In genomic region chr3:127041288-127041687, GRCm38 (mm10) we compare ENCODE assay signal across 17 mouse cellular contexts.
"Had no signal": no experiment of that assay in that cellular context is flagged by ENCODE, and none has a peak within 500 bp of the region (broad histone marks: within the 10 kb centered on the region; RNA-seq: fewer than 3 reads in every experiment).

No protein-coding gene starts in this region.

- DNase-seq: liver, postnatal 0 days; lung, adult 2 months; lung, postnatal 14 days; lung, postnatal 36 days; right cerebral cortex, postnatal 14 days; thymus, adult 2 months; thymus, postnatal 25 days; thymus, postnatal 4 days had no signal

- H3K27ac ChIP-seq: lung, embryonic 15.5 days; macrophage; midbrain, embryonic 12.5 days; midbrain, embryonic 15.5 days; neural tube, embryonic 12.5 days; stomach, embryonic 15.5 days; stomach, postnatal 0 days had no signal

- H3K9me3 ChIP-seq: lung, embryonic 15.5 days; midbrain, embryonic 12.5 days; midbrain, embryonic 15.5 days; neural tube, embryonic 12.5 days; stomach, embryonic 15.5 days had no signal

- H3K9ac ChIP-seq: liver, postnatal 0 days; lung, embryonic 15.5 days; midbrain, embryonic 12.5 days; midbrain, embryonic 15.5 days; neural tube, embryonic 12.5 days; stomach, embryonic 15.5 days had no signal

- H3K36me3 ChIP-seq: lung, embryonic 15.5 days; stomach, embryonic 15.5 days had no signal

- H3K4me3 ChIP-seq: lung, embryonic 15.5 days; megakaryocyte, embryonic 14.5 days; midbrain, embryonic 12.5 days; midbrain, embryonic 15.5 days; neural tube, embryonic 12.5 days; stomach, embryonic 15.5 days had no signal

- H3K27me3 ChIP-seq: lung, embryonic 15.5 days; megakaryocyte, embryonic 14.5 days; midbrain, embryonic 12.5 days; midbrain, embryonic 15.5 days; neural tube, embryonic 12.5 days; stomach, embryonic 15.5 days had no signal

- H3K4me1 ChIP-seq: lung, embryonic 15.5 days; megakaryocyte, embryonic 14.5 days; midbrain, embryonic 12.5 days; midbrain, embryonic 15.5 days; neural tube, embryonic 12.5 days; stomach, embryonic 15.5 days had no signal

- H3K4me2 ChIP-seq: lung, embryonic 15.5 days; midbrain, embryonic 12.5 days; midbrain, embryonic 15.5 days; neural tube, embryonic 12.5 days; stomach, embryonic 15.5 days had no signal

- ATAC-seq: liver, postnatal 0 days; lung, postnatal 0 days; midbrain, embryonic 15.5 days had no signal
